Mouse (Mus musculus): ENCODE results near the gene Crim1.

DNA sequence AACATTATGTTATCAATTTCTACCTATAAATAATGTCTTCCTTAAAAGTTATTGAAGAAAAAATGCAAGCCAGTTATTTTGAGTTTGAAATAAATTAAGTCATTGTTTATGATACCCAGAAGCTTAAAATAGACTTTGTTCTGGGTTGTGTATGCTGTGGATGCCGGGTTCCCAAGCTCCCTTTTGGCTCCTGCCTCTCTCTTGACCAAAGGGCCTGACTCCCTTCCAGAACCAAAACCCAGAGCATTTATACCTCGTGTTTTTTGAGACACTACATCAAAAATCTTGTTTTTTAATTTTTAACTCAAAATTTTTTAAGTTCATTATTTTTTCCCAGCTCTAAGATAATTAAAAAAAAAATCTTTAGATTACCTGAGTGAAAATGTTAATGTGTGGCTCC lies 87.3 kb downstream of the Crim1 start:
- no peak for TF ChIP-seq CTCF (IDR thresholded peaks at IDR 0.05; ENCODE audit: extremely low read depth, insufficient read length, insufficient replicate concordance, low read depth, low read length)
- no peak for TF ChIP-seq POLR2A (IDR thresholded peaks at IDR 0.05; ENCODE audit: low read depth, low read length)

Data from small intestine, adult 2 months (tissue).